Mouse (Mus musculus) heart, postnatal 0 days (tissue): ENCODE data around the gene Tdo2.

Source experiments
- CTCF ChIP-seq: IDR thresholded peaks from 2 replicates; pipeline ENCODE4 v1.5.1; 2016; ENCODE audit warnings: antibody characterized with exemption, control low read depth, low read depth
- EP300 ChIP-seq: IDR thresholded peaks from 2 replicates; pipeline ENCODE4 v1.6.1; 2016; ENCODE audit warnings: antibody characterized with exemption, low read depth

GRCm38 (mm10) chr3:81925856-81926255 lies 50.1 kb downstream of the Tdo2 start:
- no peak for TF ChIP-seq CTCF
- TF ChIP-seq EP300, result no peak
